Mouse (Mus musculus) MEL (cell line): ENCODE measurements around the gene Tnfsf10. TPM values are rescaled to one million over a fixed set of nuclear protein-coding genes. Genes with fewer than 3 reads are reported as not detected.
A peak's percentile ranks its signal among the peaks of the same experiment; 100 is the strongest.

ENCODE experiments used
- DNase-seq: peaks from one replicate; pipeline ENCODE4 v3.0.0; 2011; ENCODE audit warnings: low read depth, low spot score
- H3K27ac ChIP-seq: 2 replicates; pipeline ENCODE4 v1.5.1; 2012; ENCODE audit warnings: low read depth, mild to moderate bottlenecking, control low read depth, low read length, moderate library complexity; ENCODE audit not compliant: control insufficient read depth
- H3K27me3 ChIP-seq, 2 experiments: fragments of 150-350 bp in 1 of 2; sonication (generic) in 1 of 2; 2 replicates each; pipeline ENCODE4 v1.6.1; 2012; ENCODE audit warnings: low read length in 2 of 2, mild to moderate bottlenecking in 2 of 2, improper control_type of control experiment in 1 of 2, moderate library complexity in 1 of 2; ENCODE audit not compliant: insufficient read depth in 2 of 2, control insufficient read depth in 1 of 2
- H3K36me3 ChIP-seq, 2 experiments: 2 replicates each; pipeline ENCODE4 v1.6.1; 2012 to 2014; ENCODE audit warnings: low read length in 2 of 2, improper control_type of control experiment in 1 of 2, inconsistent platforms in 1 of 2, mild to moderate bottlenecking in 1 of 2; ENCODE audit not compliant: insufficient read depth in 2 of 2, control insufficient read depth in 1 of 2
- H3K4me1 ChIP-seq, 2 experiments: fragments of 150-350 bp in 1 of 2; sonication (generic) in 1 of 2; 2 replicates each; pipeline ENCODE4 v1.6.1; 2012; ENCODE audit warnings: low read length in 2 of 2, improper control_type of control experiment in 1 of 2, mild to moderate bottlenecking in 1 of 2; ENCODE audit not compliant: insufficient read depth in 2 of 2, control insufficient read depth in 1 of 2
- H3K4me3 ChIP-seq, 2 experiments: fragments of 150-350 bp in 1 of 2; sonication (generic) in 1 of 2; 2 replicates each; pipeline ENCODE4 v1.5.1; 2012; ENCODE audit warnings: low read depth in 2 of 2, low read length in 2 of 2, mild to moderate bottlenecking in 2 of 2, moderate library complexity in 2 of 2, control low read depth in 1 of 2, improper control_type of control experiment in 1 of 2; ENCODE audit not compliant: control insufficient read depth in 1 of 2, insufficient read depth in 1 of 2
- H3K79me2 ChIP-seq: 2 replicates; pipeline ENCODE4 v1.6.1; 2012; ENCODE audit warnings: mild to moderate bottlenecking, low read length, moderate library complexity; ENCODE audit not compliant: control insufficient read depth, poor library complexity, insufficient read depth
- H3K9ac ChIP-seq: 2 replicates; pipeline ENCODE4 v1.6.1; 2012; ENCODE audit warnings: low read depth, mild to moderate bottlenecking, control low read depth, low read length, moderate library complexity; ENCODE audit not compliant: control insufficient read depth, poor library complexity, severe bottlenecking
- H3K9me3 ChIP-seq: fragments of 150-350 bp; sonication (generic); replicated peaks from 2 replicates; pipeline ENCODE4 v1.6.1; 2012; ENCODE audit warnings: mild to moderate bottlenecking, low read length, improper control_type of control experiment, moderate library complexity; ENCODE audit not compliant: insufficient read depth
- EP300 ChIP-seq, 2 experiments: IDR thresholded peaks; 2 replicates each; pipeline ENCODE4 v1.6.1; 2011; ENCODE audit warnings: improper control_type of control experiment in 2 of 2, low read length in 2 of 2, low read depth in 1 of 2, mild to moderate bottlenecking in 1 of 2
- JUND ChIP-seq: IDR thresholded peaks from 2 replicates; pipeline ENCODE4 v1.6.1; 2011; ENCODE audit warnings: low read depth, mild to moderate bottlenecking, improper control_type of control experiment, low read length
- MAFK ChIP-seq: IDR thresholded peaks from 2 replicates; pipeline ENCODE4 v1.6.1; 2011; ENCODE audit warnings: low read depth, mild to moderate bottlenecking, low read length, improper control_type of control experiment, borderline replicate concordance
- MAX ChIP-seq: IDR thresholded peaks from 2 replicates; pipeline ENCODE4 v1.6.1; 2011; ENCODE audit warnings: low read length, improper control_type of control experiment
- MAZ ChIP-seq: IDR thresholded peaks from 2 replicates; pipeline ENCODE4 v1.6.1; 2012; ENCODE audit warnings: low read depth, mild to moderate bottlenecking, inconsistent platforms, low read length, improper control_type of control experiment
- MXI1 ChIP-seq: IDR thresholded peaks from 2 replicates; pipeline ENCODE4 v1.6.1; 2011; ENCODE audit warnings: mild to moderate bottlenecking, low read depth, low read length, improper control_type of control experiment
- MYC ChIP-seq: IDR thresholded peaks from 2 replicates; pipeline ENCODE4 v1.6.1; 2011; ENCODE audit warnings: low read depth, mild to moderate bottlenecking, low read length, improper control_type of control experiment, moderate library complexity
- POLR2AphosphoS2 ChIP-seq: IDR thresholded peaks from 2 replicates; pipeline ENCODE4 v1.6.1; 2011; ENCODE audit warnings: low read length, improper control_type of control experiment
- RAD21 ChIP-seq: IDR thresholded peaks from 2 replicates; pipeline ENCODE4 v1.6.1; 2011; ENCODE audit warnings: mild to moderate bottlenecking, low read depth, low read length, improper control_type of control experiment
- SIN3A ChIP-seq: IDR thresholded peaks from 2 replicates; pipeline ENCODE4 v1.6.1; 2012; ENCODE audit warnings: low read length, improper control_type of control experiment, inconsistent platforms
- TBP ChIP-seq: IDR thresholded peaks from 2 replicates; pipeline ENCODE4 v1.8.0; 2011; ENCODE audit warnings: low read depth, low read length, improper control_type of control experiment
- TCF12 ChIP-seq: IDR thresholded peaks from 2 replicates; pipeline ENCODE4 v1.6.1; 2014; ENCODE audit warnings: low read depth, mild to moderate bottlenecking, inconsistent platforms, low read length, improper control_type of control experiment, moderate library complexity
- USF1 ChIP-seq: IDR thresholded peaks from 2 replicates; pipeline ENCODE4 v1.6.1; 2014; ENCODE audit warnings: low read depth, mild to moderate bottlenecking, inconsistent platforms, low read length, improper control_type of control experiment, moderate library complexity
- ZC3H11A ChIP-seq: IDR thresholded peaks from 2 replicates; pipeline ENCODE4 v1.6.1; 2012; ENCODE audit warnings: low read depth, mild to moderate bottlenecking, inconsistent platforms, low read length, improper control_type of control experiment
- ZKSCAN1 ChIP-seq: IDR thresholded peaks from 2 replicates; pipeline ENCODE4 v1.6.1; 2012; ENCODE audit warnings: low read depth, mild to moderate bottlenecking, inconsistent platforms, low read length, improper control_type of control experiment, moderate library complexity
- ZMIZ1 ChIP-seq: IDR thresholded peaks from 2 replicates; pipeline ENCODE4 v1.6.1; 2012; ENCODE audit warnings: low read depth, mild to moderate bottlenecking, inconsistent platforms, low read length, improper control_type of control experiment, moderate library complexity
- polyA plus RNA-seq, 2 experiments: library from polyadenylated mRNA; stranded (reverse) in 1 of 2; unstranded in 1 of 2; fragments of >175 nt in 1 of 2; fragments of >200 nt in 1 of 2; gene quantifications; 2 replicates each; pipeline versions ENCODE4 v1.2.1 to v1.2.4; 2012; ENCODE audit warnings: low replicate concordance in 2 of 2, low read depth in 1 of 2; ENCODE audit not compliant: insufficient read length in 2 of 2, insufficient read depth in 1 of 2, missing spikeins in 1 of 2
- total RNA-seq: library from RNA; depleted of rRNA; stranded (reverse); fragments of 300-350 nt; gene quantifications from 2 replicates; pipeline ENCODE4 v1.2.3, GENCODE M21; 2012

Gene Tnfsf10
- total and polyA plus RNA-seq, 3 experiments: 0.04 to 0.06 TPM; not detected in 1

DNA sequence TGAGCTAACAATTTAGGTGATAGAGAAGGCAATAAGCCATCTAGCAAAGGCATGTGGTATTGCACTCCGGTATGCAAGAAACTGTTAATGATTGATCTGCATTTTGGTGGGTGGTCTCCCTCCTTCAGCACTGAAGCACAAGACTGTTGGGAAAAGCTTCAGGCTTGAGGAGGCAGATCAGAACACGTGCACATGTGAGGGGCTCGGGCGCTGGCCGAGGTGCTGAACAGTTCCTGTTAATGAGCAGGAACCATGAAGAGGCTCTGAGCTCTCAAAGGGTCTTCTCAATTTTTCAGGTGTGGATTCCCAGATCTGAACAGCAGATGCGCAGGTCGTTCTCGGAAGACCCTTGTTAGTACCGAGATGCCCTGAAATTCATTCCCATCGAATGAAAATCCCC is 53.3 kb downstream of the Tnfsf10 start:
- peak; percentile 82 for TF ChIP-seq MXI1
- no peak for TF ChIP-seq MYC
- no peaks in the 10 kb centered on the region for H3K9me3 ChIP-seq
- H3K79me2 ChIP-seq: no peaks in the 10 kb centered on the region
- peak; percentile 36 for DNase-seq
- H3K36me3 ChIP-seq: no peaks in the 10 kb centered on the region
- no peaks in the 10 kb centered on the region for H3K4me1 ChIP-seq
- no peak overlapping the region for H3K4me3 ChIP-seq
- no peak overlapping the region for H3K27ac ChIP-seq
- H3K9ac ChIP-seq: no peak overlapping the region
- no peaks in the 10 kb centered on the region for H3K27me3 ChIP-seq

DNA sequence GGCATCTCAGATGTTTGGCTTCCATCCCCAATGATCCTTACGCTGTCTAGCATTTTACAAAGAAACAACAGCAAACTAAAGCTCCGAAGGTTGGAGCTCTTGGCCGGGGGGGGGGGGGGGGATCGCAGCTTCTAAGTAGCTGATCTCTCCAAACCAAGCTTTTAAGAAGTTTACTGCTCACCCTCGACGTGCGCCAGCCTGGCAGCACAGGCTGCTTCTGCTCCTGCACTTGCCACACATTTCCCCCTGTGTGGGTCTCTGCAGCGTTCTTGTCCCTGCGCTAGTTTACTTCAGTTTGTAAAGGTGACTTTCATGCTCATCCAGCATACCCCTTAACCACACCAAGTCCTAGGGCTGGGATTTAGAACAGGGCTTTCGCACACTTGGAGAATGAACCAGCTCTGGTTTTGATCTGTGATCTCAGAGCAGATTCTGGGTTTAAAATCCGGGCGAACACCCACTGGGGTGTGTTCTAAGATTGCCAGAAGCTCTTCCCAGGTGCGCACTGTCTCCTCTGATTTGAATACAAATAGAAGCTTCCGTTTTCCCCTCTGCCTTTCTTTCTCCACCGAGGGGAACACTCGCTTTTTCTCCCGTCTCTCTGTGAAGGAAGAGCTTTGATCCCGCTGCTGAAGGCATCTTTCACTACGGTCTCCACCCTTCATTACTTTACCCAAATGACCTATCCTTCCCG is 53.9 kb downstream of the Tnfsf10 start:
- no peaks in the 10 kb centered on the region for H3K4me1 ChIP-seq
- H3K27me3 ChIP-seq: no peaks in the 10 kb centered on the region
- no peak overlapping the region for H3K9ac ChIP-seq
- no peaks in the 10 kb centered on the region for H3K9me3 ChIP-seq
- H3K4me3 ChIP-seq: no peak overlapping the region
- H3K27ac ChIP-seq: no peak overlapping the region
- H3K79me2 ChIP-seq: no peaks in the 10 kb centered on the region
- H3K36me3 ChIP-seq: no peaks in the 10 kb centered on the region
- TF ChIP-seq ZC3H11A (no peak), MAFK (no peak), MAZ (no peak)
- no peak for DNase-seq

DNA sequence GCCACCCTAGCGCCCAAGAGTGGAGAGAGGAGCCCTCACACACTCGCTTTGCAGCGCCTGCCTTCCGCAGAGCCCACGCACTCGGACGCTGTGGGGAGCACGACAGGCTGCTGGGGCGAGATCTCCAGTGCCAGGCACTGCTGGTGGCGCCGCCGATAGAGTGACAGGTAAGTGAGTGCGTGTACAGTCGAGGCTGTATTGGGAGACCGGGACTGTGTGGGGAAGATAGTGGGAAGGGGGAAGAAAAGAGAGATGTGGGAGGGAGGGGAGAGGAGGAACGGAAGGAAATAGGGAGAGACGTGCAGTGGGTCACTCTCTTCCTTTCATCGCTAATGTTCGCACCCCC is 54.4 kb downstream of the Tnfsf10 start, which contains the start of gene Ghsr:
Gene Ghsr, plus strand, starts transcription at position 76 of the 346 bp plus-strand sequence.
- no peaks in the 10 kb centered on the region for H3K4me1 ChIP-seq
- no peak within 1 kb of the TSS for H3K9ac ChIP-seq
- H3K4me3 ChIP-seq: no peak within 1 kb of the TSS
- TF ChIP-seq EP300 (IDR thresholded peaks at IDR 0.05; ENCODE audit: low read depth in 1 of 2, low read length in 2 of 2) (no peak), RAD21 (no peak), SIN3A (no peak), ZKSCAN1 (no peak), TCF12 (no peak), ZC3H11A (no peak), MYC (no peak), JUND (no peak), TBP (no peak), ZMIZ1 (no peak), USF1 (no peak), MAX (no peak), POLR2AphosphoS2 (no peak)
- no peaks in the 10 kb centered on the region for H3K27me3 ChIP-seq
- no peak within 1 kb of the TSS for H3K27ac ChIP-seq
- DNase-seq: no peak
- no peaks in the 10 kb centered on the region for H3K36me3 ChIP-seq
- H3K9me3 ChIP-seq: no peaks in the 10 kb centered on the region
- no peaks in the 10 kb centered on the region for H3K79me2 ChIP-seq
